Mouse (Mus musculus) heart, adult 2 months (tissue): ENCODE data around the gene Ssbp3. TPM values are rescaled to one million over a fixed set of nuclear protein-coding genes. Genes with fewer than 3 reads are reported as not detected.

Experiments used
- DNase-seq, 2 experiments: peaks; one replicate each; pipeline ENCODE4 v3.0.0; 2021
- H3K27ac ChIP-seq: fragments of 200-600 bp; 2 replicates; pipeline ENCODE4 v1.8.1; 2022
- H3K27me3 ChIP-seq: fragments of 200-500 bp; 2 replicates; pipeline ENCODE4 v1.6.1; 2012; ENCODE audit warnings: mild to moderate bottlenecking, low read length, inconsistent platforms, mixed read lengths; ENCODE audit not compliant: control insufficient read depth, insufficient read depth
- H3K36me3 ChIP-seq: fragments of 200-500 bp; 2 replicates; pipeline ENCODE4 v1.6.1; 2012; ENCODE audit warnings: low read length, inconsistent platforms; ENCODE audit not compliant: control insufficient read depth, insufficient read depth
- H3K4me1 ChIP-seq: fragments of 200-500 bp; 2 replicates; pipeline ENCODE4 v1.6.1; 2011; ENCODE audit warnings: low read length; ENCODE audit not compliant: control insufficient read depth, insufficient read depth
- H3K4me3 ChIP-seq: fragments of 200-600 bp; 2 replicates; pipeline ENCODE4 v1.8.1; 2022
- H3K79me2 ChIP-seq: fragments of 200-500 bp; replicated peaks from 2 replicates; pipeline ENCODE4 v1.6.1; 2012; ENCODE audit warnings: mild to moderate bottlenecking, inconsistent platforms, low read length, moderate library complexity, mixed read lengths; ENCODE audit not compliant: control insufficient read depth, insufficient read depth
- H3K9ac ChIP-seq: fragments of 200-500 bp; 2 replicates; pipeline ENCODE4 v1.6.1; 2012; ENCODE audit warnings: low read depth, mild to moderate bottlenecking, control low read depth, inconsistent platforms, low read length, mixed read lengths
- CTCF ChIP-seq: fragments of 200-600 bp; IDR thresholded peaks from 2 replicates; pipeline ENCODE4 v1.8.1; 2022; ENCODE audit warnings: antibody characterized with exemption, mild to moderate bottlenecking, moderate library complexity
- EP300 ChIP-seq: fragments of 200-500 bp; IDR thresholded peaks from 2 replicates; pipeline ENCODE4 v1.6.1; 2011; ENCODE audit warnings: low read depth, low read length, control low read depth; ENCODE audit not compliant: insufficient read depth
- POLR2A ChIP-seq: fragments of 200-500 bp; IDR thresholded peaks from 2 replicates; pipeline ENCODE4 v1.6.1; 2011; ENCODE audit warnings: mild to moderate bottlenecking, low read depth, low read length, control low read depth; ENCODE audit not compliant: insufficient read depth
- WGBS: fragments of 180-500 bp; shearing (Covaris S2); methylation state at CpG from one replicate; pipeline ENCODE4 v1.1.7; 2018; 5-methylcytosine and 5-hydroxymethylcytosine counted together
- intact Hi-C: fragments of 180-260 bp; cut with DNase I; formaldehyde crosslinking; loops from one replicate; pipeline ENCODE4 v1.15.1; 2025
- polyA plus RNA-seq: library from polyadenylated mRNA; depleted of rRNA; stranded (reverse); fragments of >200 nt; gene quantifications from 2 replicates; pipeline ENCODE4 v1.2.3, GENCODE M21; 2012
- total RNA-seq, 2 experiments: library from RNA; stranded (reverse); gene quantifications; 2 replicates each; pipeline ENCODE4 v1.2.3; 2021

The Ssbp3 gene
- total and polyA plus RNA-seq, 3 experiments, result 26.1 to 39.0 (median 37.3) TPM

DNA sequence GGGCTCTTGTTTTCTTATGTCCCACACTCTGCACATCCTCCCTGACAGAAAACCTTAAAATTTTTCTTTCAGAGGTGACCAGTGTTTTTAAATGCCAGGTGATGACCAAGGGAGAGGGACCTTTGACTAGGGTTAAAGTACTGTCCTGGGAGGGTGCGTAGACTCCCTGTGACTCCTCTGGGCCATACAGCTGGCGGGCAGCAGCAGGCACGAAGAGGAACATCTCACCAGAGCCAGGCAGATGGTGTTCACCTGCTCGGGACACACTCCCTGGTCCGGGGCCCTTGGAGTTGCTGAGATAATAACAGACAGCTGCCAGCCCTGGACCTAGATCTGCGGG lies 78.4 kb downstream of the Ssbp3 start:
- WGBS, result 77% methylated on average over 6 of the region's 6 CpGs
- TF ChIP-seq EP300, result no peak
- TF ChIP-seq CTCF, result no peak
- TF ChIP-seq POLR2A, result no peak
- no peak overlapping the region for H3K4me3 ChIP-seq
- no peak for DNase-seq
- no peaks in the 10 kb centered on the region; the same call in 1 of the 2 replicates for H3K79me2 ChIP-seq
- peak overlapping the region; percentile 56; the same call in 1 of the 2 replicates for H3K27ac ChIP-seq
- H3K9ac ChIP-seq, result no peak overlapping the region
- intact Hi-C loops, result loop anchor here (1.0 to 5.0 kb wide), 2 partner anchors 78 to 173 kb away; no protein-coding TSS in a partner anchor
- no peaks in the 10 kb centered on the region for H3K27me3 ChIP-seq
- H3K36me3 ChIP-seq, result no peaks in the 10 kb centered on the region
- H3K4me1 ChIP-seq, result peaks cover 21% of the 10 kb centered on the region

DNA sequence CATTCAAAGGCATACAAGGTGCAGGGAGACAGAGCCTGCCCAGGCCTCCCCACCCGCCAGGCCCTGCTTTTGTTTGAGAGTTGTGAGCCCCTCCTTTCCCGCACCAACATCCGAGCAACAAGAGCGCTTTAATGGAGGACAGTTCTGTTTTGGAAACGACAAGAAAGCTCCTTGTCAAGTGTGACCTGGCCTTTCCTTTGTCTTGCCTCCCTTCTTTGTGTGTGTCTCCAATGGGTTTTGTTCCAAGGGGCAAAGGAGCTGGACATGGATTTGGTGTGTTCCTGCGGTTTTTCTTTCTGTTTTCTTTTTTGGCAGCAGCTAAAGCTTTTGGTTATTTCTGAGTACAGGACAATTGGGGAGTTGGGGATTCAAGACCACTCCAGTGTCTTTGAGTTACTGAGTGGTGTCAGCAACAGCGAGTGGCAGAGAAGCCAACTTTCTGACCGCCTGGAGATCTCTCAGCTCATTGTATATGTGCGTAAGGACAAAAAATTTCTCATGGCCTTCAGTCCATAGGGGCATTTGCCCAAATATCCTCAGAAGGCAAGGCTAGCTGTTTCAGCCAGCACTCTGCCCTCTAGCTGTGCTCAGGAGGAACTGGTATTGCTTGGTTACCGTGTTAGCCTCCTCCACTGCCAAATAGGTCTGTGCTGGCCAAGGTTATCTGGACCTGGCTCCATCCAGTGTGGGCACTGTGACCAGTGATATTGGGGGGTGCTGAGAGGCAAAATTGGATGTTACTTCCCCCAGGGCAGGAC lies 78.9 kb downstream of the Ssbp3 start:
- H3K27ac ChIP-seq, result no peak overlapping the region
- intact Hi-C loops, result loop anchor here (5.0 kb wide), 1 partner anchor 173 kb away; no protein-coding TSS in a partner anchor
- no peak for TF ChIP-seq POLR2A
- no peak for TF ChIP-seq EP300
- peak; percentile 79 for TF ChIP-seq CTCF

DNA sequence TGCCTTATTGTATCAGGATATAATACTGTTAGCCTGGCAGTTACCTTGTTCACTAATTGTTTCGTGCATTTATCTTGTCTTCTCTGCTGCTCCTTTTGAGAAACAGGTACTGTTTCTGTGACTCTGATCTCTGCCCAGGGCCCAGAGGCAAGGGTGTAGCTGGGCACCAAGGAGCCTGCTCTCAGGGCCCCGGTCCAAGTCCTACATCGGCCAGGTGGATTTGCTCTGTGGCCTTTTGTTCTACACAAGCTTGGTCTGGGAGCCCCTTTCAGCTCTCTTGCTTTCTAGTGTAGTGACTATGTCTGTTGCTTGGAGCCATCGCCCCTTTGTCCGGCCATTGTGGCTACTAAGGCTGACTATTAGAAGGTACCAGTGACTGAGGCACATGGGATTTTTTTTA lies 82.6 kb downstream of the Ssbp3 start:
- Histone ChIP-seq H3K4me1 (peaks cover 19% of the 10 kb centered on the region), H3K79me2 (no peaks in the 10 kb centered on the region; the same call in 1 of the 2 replicates), H3K9ac (no peak overlapping the region), H3K27me3 (no peaks in the 10 kb centered on the region), H3K27ac (no peak overlapping the region), H3K36me3 (no peaks in the 10 kb centered on the region), H3K4me3 (no peak overlapping the region)
- WGBS, result 94% methylated on average over 5 of the region's 5 CpGs
- intact Hi-C loops, result no loop called here
- DNase-seq, result no peak
- TF ChIP-seq POLR2A, result no peak
- no peak for TF ChIP-seq EP300
- TF ChIP-seq CTCF, result no peak

More for the DNA sequence above, 78.9 kb downstream of the Ssbp3 start:
- no peak overlapping the region for H3K9ac ChIP-seq
- no peak overlapping the region for H3K4me3 ChIP-seq
- no peaks in the 10 kb centered on the region for H3K36me3 ChIP-seq
- peaks cover 22% of the 10 kb centered on the region for H3K4me1 ChIP-seq
- peak in 1 of 2 experiments; percentile 32 for DNase-seq
- WGBS, result 69% methylated on average over 10 of the region's 10 CpGs
- H3K79me2 ChIP-seq, result no peaks in the 10 kb centered on the region; the same call in 1 of the 2 replicates
- no peaks in the 10 kb centered on the region for H3K27me3 ChIP-seq

DNA sequence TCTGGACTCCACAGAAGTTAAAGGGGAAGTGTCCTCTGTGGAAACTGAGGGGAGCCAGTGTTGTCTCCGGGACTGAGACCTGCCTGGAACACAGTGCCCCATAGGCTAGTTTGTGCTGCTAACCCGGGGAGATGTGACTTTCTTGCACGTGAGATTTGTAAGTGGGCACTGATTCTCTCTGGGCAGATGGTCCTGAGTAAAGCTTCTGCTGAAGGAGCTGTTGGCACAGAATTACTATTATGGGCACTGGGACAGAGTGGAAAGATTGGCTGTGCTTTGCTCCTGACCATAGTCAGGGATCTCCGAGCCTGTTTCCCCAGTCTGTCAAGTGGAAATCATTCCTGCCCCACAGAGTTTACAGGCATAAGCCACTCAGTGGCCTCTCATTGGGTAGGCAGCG lies 83.8 kb downstream of the Ssbp3 start:
- Histone ChIP-seq H3K27ac (no peak overlapping the region), H3K79me2 (peaks cover 2% of the 10 kb centered on the region), H3K27me3 (no peaks in the 10 kb centered on the region), H3K4me3 (no peak overlapping the region), H3K9ac (no peak overlapping the region), H3K4me1 (peaks cover 16% of the 10 kb centered on the region), H3K36me3 (no peaks in the 10 kb centered on the region)
- TF ChIP-seq EP300 (no peak), POLR2A (no peak), CTCF (no peak)
- no peak for DNase-seq
- 65% methylated on average over 5 of the region's 5 CpGs for WGBS
- intact Hi-C loops, result no loop called here

DNA sequence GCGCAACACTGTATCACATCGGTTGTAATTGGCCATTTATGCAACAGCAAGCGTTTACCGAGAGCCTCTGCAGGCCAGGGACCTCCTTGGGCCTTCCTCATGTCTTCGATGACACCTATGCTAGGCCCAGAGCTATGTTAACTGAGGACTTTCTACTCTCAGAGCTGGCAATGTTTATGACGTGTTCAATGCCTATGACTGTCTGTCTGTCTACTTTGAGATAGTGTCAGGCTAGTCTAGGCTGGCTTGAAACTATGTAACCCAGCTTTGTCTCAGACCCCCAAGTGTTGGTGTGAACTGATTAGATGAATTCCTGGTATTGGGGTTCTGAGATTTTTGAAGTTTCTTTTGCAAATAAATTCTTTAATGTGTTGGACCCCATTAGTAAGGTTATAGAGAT lies 84.6 kb downstream of the Ssbp3 start:
- peaks cover 2% of the 10 kb centered on the region for H3K79me2 ChIP-seq
- no peak overlapping the region for H3K9ac ChIP-seq
- WGBS, result 88% methylated on average over 6 of the region's 6 CpGs
- TF ChIP-seq EP300 (no peak), CTCF (no peak), POLR2A (no peak)
- peaks cover 14% of the 10 kb centered on the region for H3K4me1 ChIP-seq
- intact Hi-C loops, result no loop called here
- H3K27ac ChIP-seq, result no peak overlapping the region
- H3K27me3 ChIP-seq, result no peaks in the 10 kb centered on the region
- no peaks in the 10 kb centered on the region for H3K36me3 ChIP-seq
- DNase-seq, result no peak
- H3K4me3 ChIP-seq, result no peak overlapping the region

DNA sequence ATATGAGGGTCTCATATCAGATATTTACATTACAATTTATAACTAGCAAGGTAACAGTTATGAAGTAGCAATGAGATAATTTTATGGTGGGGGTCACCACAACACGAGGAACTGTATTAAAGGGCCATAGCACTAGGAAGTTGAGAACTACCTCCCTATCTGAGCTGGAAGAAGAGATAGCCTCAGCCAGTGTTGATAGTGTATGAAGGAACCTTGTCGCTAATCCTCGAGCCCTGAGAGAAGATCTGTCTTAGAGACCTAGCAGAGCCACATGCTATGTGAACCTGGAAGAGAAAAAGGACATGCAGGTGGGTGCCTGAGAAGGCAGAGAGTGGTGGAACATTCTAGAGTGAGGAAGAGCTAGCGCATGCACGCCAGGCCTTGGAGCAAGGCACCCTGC lies 85.0 kb downstream of the Ssbp3 start:
- no peak for DNase-seq

More for the DNA sequence above, 85.0 kb downstream of the Ssbp3 start:
- WGBS, result 73% methylated on average over 5 of the region's 5 CpGs
- no peaks in the 10 kb centered on the region for H3K27me3 ChIP-seq
- H3K9ac ChIP-seq, result no peak overlapping the region
- intact Hi-C loops, result no loop called here
- no peak overlapping the region for H3K27ac ChIP-seq
- no peak for TF ChIP-seq EP300
- TF ChIP-seq CTCF, result no peak
- TF ChIP-seq POLR2A, result no peak
- no peaks in the 10 kb centered on the region for H3K36me3 ChIP-seq
- H3K4me3 ChIP-seq, result no peak overlapping the region
- peaks cover 14% of the 10 kb centered on the region for H3K4me1 ChIP-seq
- H3K79me2 ChIP-seq, result peaks cover 2% of the 10 kb centered on the region
